Mouse (Mus musculus): ENCODE measurements around the gene Tdp1.

DNA sequence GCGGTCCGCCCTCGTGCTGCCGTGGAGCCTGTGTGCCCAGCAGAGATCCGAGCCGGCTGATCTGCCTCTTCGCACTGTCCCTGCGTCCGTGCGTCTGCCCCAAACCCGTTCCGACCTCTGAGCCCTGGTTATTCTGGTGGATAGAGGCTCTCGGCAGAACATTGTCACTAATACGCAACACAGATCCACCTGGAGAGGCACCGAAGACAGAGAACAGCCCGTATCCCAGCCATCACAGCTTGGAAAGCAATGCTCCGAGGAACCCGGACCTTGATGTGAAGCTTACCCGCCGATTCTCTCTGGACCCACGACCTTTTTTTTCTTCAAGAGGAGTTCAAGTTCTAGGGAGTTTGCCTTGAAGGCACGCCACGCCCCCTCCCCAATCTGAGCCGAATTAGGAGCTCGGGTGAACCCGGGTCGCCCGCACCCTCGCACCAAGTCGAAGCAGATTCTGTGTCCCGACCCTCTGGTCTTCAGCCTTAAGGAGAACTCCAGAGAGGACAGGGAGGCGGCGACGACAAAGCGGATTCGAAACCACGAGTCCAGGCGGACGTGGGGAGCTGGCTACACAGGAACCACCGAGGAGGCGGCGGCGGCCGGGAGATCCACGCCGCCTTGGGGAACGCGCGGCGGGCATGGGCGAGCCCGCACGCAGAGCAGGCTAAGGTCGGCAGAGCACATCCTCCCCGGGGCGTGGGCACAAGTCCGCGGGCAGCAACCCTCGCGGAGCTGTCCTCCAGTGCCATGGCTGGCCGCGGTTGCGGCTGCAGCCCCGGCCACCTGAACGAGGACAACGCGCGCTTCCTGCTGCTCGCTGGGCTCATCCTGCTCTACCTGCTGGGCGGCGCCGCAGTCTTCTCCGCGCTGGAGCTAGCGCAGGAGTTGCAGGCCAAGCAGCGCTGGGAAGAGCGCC is 81.1 kb downstream of the Tdp1 start:
- TF ChIP-seq CTCF (IDR thresholded peaks at IDR 0.05; ENCODE audit: borderline replicate concordance, insufficient read depth, low read length) = no peak
- TF ChIP-seq POLR2A (IDR thresholded peaks at IDR 0.05; ENCODE audit: low read depth, low read length) = no peak

Data from embryonic fibroblast, embryonic 13.5 days (primary cell).